Comparison of ENCODE assay signal across 1 mouse cellular context in the genomic region with DNA sequence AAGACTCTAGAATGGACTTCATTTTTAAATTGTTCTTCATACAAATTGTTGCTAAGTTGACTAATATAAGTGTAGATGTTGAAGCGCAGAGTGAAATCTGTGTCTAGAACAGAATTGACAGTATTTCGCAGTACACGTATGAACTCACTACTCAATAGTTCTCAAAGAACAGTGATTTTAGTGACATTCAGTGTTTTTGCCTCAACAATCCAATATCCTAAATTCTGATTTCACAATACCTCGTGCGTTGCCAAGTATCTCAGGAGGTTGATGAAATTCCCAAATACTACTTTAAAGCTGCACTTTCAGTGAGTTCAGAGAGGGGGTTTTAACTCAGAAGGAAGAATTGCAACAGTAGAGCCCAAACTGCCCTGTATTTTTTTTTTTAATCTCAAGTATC.
TF ChIP-seq lines count a peak whose summit lies in the region.

No protein-coding gene starts in this region.

TF ChIP-seq in CH12.LX, 34 proteins besides CTCF, POLR2A, EP300 and RAD21 (continued from another document):
- TF ChIP-seq UBTF (IDR thresholded peaks at IDR 0.05; ENCODE audit: low read depth, low read length) = no peak
- TF ChIP-seq CHD2 (IDR thresholded peaks at IDR 0.05; ENCODE audit: low read length) = no peak
- TF ChIP-seq TCF12 (IDR thresholded peaks at IDR 0.05; ENCODE audit: low read depth, low read length) = no peak
- TF ChIP-seq SIN3A (IDR thresholded peaks at IDR 0.05; ENCODE audit: low read length) = no peak
- no peak for TF ChIP-seq CHD1 (IDR thresholded peaks at IDR 0.05; ENCODE audit: low read depth, low read length)
